Mouse (Mus musculus) liver, embryonic 11.5 days (tissue): ENCODE measurements at regions not wholly inside any gene's neighbourhood (a gene's known extent, or its start where the extent isn't known, plus 50 kb on each side); places are given as distances from the start of the nearest gene placed in this dataset.

Experiments
- ATAC-seq: fragments of 200-750 bp; cut with Nextera tagmentation; replicated peaks from 2 replicates; pipeline ENCODE4 v1.8.0; 2017; ENCODE audit warnings: moderate number of reproducible peaks, mild to moderate bottlenecking, moderate TSS enrichment, moderate library complexity; ENCODE audit not compliant: low FRiP score
- DNase-seq: peaks from one replicate; pipeline ENCODE4 v3.0.0-alpha.2; 2017; ENCODE audit warnings: low spot score
- H3K27ac ChIP-seq: fragments of 300-500 bp; sonication (generic); 2 replicates; pipeline ENCODE4 v1.5.1; 2014; ENCODE audit warnings: mild to moderate bottlenecking, low read depth, low read length, control low read depth
- H3K27me3 ChIP-seq: fragments of 300-500 bp; sonication (generic); replicated peaks from 2 replicates; pipeline ENCODE4 v1.6.1; 2014; ENCODE audit warnings: low read length, mixed read lengths; ENCODE audit not compliant: control insufficient read depth, insufficient read depth
- H3K36me3 ChIP-seq: fragments of 300-500 bp; sonication (generic); 2 replicates; pipeline ENCODE4 v1.6.1; 2014; ENCODE audit warnings: mild to moderate bottlenecking, low read length, moderate library complexity, mixed read lengths; ENCODE audit not compliant: control insufficient read depth, insufficient read depth
- H3K4me1 ChIP-seq: fragments of 300-500 bp; sonication (generic); replicated peaks from 2 replicates; pipeline ENCODE4 v1.6.1; 2014; ENCODE audit warnings: low read length, mixed read lengths; ENCODE audit not compliant: control insufficient read depth, insufficient read depth
- H3K4me2 ChIP-seq: fragments of 300-500 bp; sonication (generic); 2 replicates; pipeline ENCODE4 v1.6.1; 2014; ENCODE audit warnings: mild to moderate bottlenecking, control low read depth, moderate library complexity
- H3K4me3 ChIP-seq: fragments of 300-500 bp; sonication (generic); 2 replicates; pipeline ENCODE4 v1.5.1; 2014; ENCODE audit warnings: low read depth, low read length, control low read depth
- H3K9ac ChIP-seq: fragments of 300-500 bp; sonication (generic); 2 replicates; pipeline ENCODE4 v1.6.1; 2014; ENCODE audit warnings: low read depth, low read length, control low read depth
- H3K9me3 ChIP-seq: fragments of 300-500 bp; sonication (generic); 2 replicates; pipeline ENCODE4 v1.6.1; 2016; ENCODE audit warnings: low read length, inconsistent platforms, mixed read lengths; ENCODE audit not compliant: control insufficient read depth
- WGBS: fragments of 180-500 bp; shearing (Covaris S2); extraction: QIAGEN DNeasy Blood & Tissue Kit; methylation state at CpG from one replicate; pipeline ENCODE4 v1.1.7; 2014; 5-methylcytosine and 5-hydroxymethylcytosine counted together

DNA sequence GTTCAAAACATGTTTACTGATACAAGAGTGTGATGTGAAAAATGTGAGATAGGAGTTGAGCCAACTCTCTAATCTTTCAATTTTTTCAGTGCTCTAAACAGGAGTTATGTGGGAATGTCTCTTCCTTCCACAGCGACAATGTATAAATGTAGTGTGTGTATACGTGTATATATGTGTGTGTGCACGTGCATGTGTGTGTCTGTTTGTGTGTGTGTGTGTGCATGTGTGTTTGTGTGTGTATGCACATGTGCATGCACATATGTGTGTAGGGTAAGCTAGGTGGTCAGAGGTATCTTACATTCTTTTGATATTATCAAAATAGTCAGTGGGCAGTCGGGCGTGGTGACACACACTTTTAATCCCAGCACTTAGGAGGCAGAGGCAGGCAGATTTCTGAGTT, 511.2 kb upstream of the Zic4 start:
- Histone ChIP-seq H3K9me3 (no peaks in the 10 kb centered on the region), H3K9ac (no peak overlapping the region), H3K27me3 (no peaks in the 10 kb centered on the region), H3K36me3 (no peaks in the 10 kb centered on the region), H3K27ac (no peak overlapping the region), H3K4me2 (no peak overlapping the region), H3K4me3 (no peak overlapping the region), H3K4me1 (no peaks in the 10 kb centered on the region)
- ATAC-seq (no peak), DNase-seq (no peak)
- WGBS = 84% methylated on average over 5 of the region's 5 CpGs

DNA sequence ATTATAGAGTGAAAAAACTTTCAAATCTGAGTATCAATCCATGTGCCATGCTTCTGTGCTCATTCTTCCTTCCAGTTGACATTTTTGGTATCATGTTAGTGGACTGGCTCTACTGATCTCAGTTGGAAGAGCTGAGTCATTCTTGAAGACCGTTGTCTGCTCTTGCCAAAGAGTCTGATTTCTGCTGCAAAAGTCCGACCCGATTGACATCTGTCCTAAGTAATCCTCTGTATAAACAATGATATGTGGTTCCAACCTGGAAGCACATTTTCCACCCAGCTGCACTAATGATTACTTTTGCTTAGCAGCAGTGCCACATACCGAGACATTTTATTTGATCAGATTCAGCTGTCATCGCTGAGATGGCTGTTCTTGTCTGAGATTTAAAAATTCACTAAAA, 490.6 kb upstream of the Zic4 start:
- H3K4me1 ChIP-seq = no peaks in the 10 kb centered on the region
- H3K4me3 ChIP-seq = no peak overlapping the region
- no peak for ATAC-seq
- no peaks in the 10 kb centered on the region for H3K27me3 ChIP-seq
- no peak for DNase-seq
- H3K36me3 ChIP-seq = no peaks in the 10 kb centered on the region
- no peak overlapping the region for H3K27ac ChIP-seq
- H3K9ac ChIP-seq = no peak overlapping the region
- WGBS = 75% methylated on average over 5 of the region's 5 CpGs
- no peaks in the 10 kb centered on the region for H3K9me3 ChIP-seq
- no peak overlapping the region for H3K4me2 ChIP-seq

- H3K27me3 ChIP-seq = no peaks in the 10 kb centered on the region
- no peak for ATAC-seq
- H3K36me3 ChIP-seq = no peaks in the 10 kb centered on the region
- H3K9me3 ChIP-seq = no peaks in the 10 kb centered on the region
- no peak overlapping the region for H3K27ac ChIP-seq
- no peak overlapping the region for H3K9ac ChIP-seq
- DNase-seq = no peak
- H3K4me3 ChIP-seq = no peak overlapping the region
- WGBS = 79% methylated on average over 1 of the region's 1 CpGs
- H3K4me2 ChIP-seq = no peak overlapping the region
- no peaks in the 10 kb centered on the region for H3K4me1 ChIP-seq
Observed at GRCm38 (mm10) chr9:90884467-90884866, 477.7 kb upstream of the Zic4 start.

DNA sequence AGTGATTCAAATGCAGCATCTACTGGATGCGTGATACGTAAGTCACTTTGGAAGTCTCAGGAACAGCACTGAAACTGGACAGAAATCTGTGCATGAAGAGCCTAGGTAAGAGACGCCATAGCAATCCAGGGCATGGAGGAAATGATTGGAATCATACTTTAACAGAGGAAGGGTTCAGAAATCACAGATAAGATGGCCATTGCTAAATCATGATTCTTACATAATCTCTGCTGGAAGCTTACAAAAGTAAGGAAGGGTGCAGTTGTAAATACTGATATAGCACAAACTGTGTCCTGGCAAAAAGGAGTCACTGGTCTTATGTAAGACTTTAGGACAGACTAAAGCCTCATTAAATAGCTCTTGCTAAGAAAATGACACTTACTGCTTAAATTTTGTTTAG, 474.8 kb upstream of the Zic4 start:
- H3K9me3 ChIP-seq = no peaks in the 10 kb centered on the region
- WGBS = 89% methylated on average over 3 of the region's 3 CpGs
- H3K9ac ChIP-seq = no peak overlapping the region
- no peaks in the 10 kb centered on the region for H3K27me3 ChIP-seq
- no peaks in the 10 kb centered on the region for H3K36me3 ChIP-seq
- no peak overlapping the region for H3K27ac ChIP-seq
- no peaks in the 10 kb centered on the region for H3K4me1 ChIP-seq
- H3K4me2 ChIP-seq = no peak overlapping the region
- DNase-seq = no peak
- H3K4me3 ChIP-seq = no peak overlapping the region
- no peak for ATAC-seq

GRCm38 (mm10) chr9:90890801-90891200, 471.4 kb upstream of the Zic4 start:
- Histone ChIP-seq H3K4me3 (no peak overlapping the region), H3K9me3 (no peaks in the 10 kb centered on the region), H3K27ac (no peak overlapping the region), H3K27me3 (no peaks in the 10 kb centered on the region), H3K36me3 (no peaks in the 10 kb centered on the region), H3K9ac (no peak overlapping the region), H3K4me2 (no peak overlapping the region), H3K4me1 (no peaks in the 10 kb centered on the region)
- WGBS = 89% methylated on average over 4 of the region's 4 CpGs
- ATAC-seq (no peak), DNase-seq (no peak)

GRCm38 (mm10) chr9:90892816-90893215, 469.4 kb upstream of the Zic4 start:
- no peaks in the 10 kb centered on the region for H3K36me3 ChIP-seq
- no peaks in the 10 kb centered on the region for H3K4me1 ChIP-seq
- ATAC-seq (no peak), DNase-seq (no peak)
- H3K4me3 ChIP-seq = no peak overlapping the region
- no peaks in the 10 kb centered on the region for H3K27me3 ChIP-seq
- no peak overlapping the region for H3K9ac ChIP-seq
- H3K27ac ChIP-seq = no peak overlapping the region
- no peak overlapping the region for H3K4me2 ChIP-seq
- WGBS = 68% methylated on average over 1 of the region's 1 CpGs
- no peaks in the 10 kb centered on the region for H3K9me3 ChIP-seq

DNA sequence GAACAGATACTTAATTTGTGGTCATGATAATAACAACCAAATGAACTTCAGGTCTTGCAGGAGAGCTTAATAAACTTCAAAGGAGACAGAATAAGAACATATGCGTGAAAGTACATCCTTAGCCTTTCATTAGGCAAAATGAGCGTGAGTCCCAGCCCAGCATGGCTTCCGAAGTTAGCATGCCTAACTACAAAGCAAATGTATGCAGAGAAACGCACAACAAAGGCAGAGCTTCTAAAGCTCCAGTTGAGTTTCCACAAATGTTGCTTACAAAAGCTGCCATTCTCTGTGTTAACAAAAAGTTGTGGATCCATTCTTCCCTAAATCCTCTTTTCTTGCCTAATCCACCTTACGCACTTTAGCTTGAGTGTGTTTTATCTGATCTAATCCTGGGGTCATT, 458.7 kb upstream of the Zic4 start:
- no peak overlapping the region for H3K27ac ChIP-seq
- ATAC-seq (no peak), DNase-seq (no peak)
- WGBS = 35% methylated on average over 5 of the region's 5 CpGs
- no peak overlapping the region for H3K9ac ChIP-seq
- no peaks in the 10 kb centered on the region for H3K36me3 ChIP-seq
- H3K9me3 ChIP-seq = no peaks in the 10 kb centered on the region
- H3K27me3 ChIP-seq = no peaks in the 10 kb centered on the region
- no peak overlapping the region for H3K4me3 ChIP-seq
- no peak overlapping the region for H3K4me2 ChIP-seq
- no peaks in the 10 kb centered on the region for H3K4me1 ChIP-seq

GRCm38 (mm10) chr9:90906106-90906505, 456.1 kb upstream of the Zic4 start:
- no peak overlapping the region for H3K4me2 ChIP-seq
- no peak for ATAC-seq
- H3K27me3 ChIP-seq = no peaks in the 10 kb centered on the region
- H3K9ac ChIP-seq = no peak overlapping the region
- no peak overlapping the region for H3K27ac ChIP-seq
- WGBS = 89% methylated on average over 5 of the region's 5 CpGs
- H3K36me3 ChIP-seq = no peaks in the 10 kb centered on the region
- no peaks in the 10 kb centered on the region for H3K9me3 ChIP-seq
- no peak for DNase-seq
- no peaks in the 10 kb centered on the region for H3K4me1 ChIP-seq
- no peak overlapping the region for H3K4me3 ChIP-seq

DNA sequence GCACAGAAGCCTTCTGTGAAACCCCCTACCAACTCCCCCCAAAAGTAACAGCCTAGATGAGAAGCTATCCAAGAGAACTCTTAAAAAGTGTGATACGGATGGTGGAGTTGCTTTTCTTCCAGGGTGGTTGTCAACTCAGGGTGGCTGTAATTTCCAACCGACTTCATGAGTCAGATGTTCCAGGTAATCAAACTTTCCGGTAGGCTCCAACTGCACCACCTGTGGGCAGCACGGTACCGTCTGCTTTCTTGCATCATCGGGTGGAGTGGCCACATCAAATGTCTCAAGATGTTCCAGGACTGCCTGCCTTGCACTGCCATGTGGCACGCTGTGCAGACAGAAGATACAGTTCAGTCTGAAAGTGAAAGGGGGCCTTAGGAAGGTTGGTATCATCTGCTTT, 455.5 kb upstream of the Zic4 start:
- no peak for DNase-seq
- no peaks in the 10 kb centered on the region for H3K36me3 ChIP-seq
- no peaks in the 10 kb centered on the region for H3K4me1 ChIP-seq
- no peak overlapping the region for H3K4me2 ChIP-seq
- H3K27ac ChIP-seq = no peak overlapping the region
- no peaks in the 10 kb centered on the region for H3K9me3 ChIP-seq
- ATAC-seq = no peak
- H3K27me3 ChIP-seq = no peaks in the 10 kb centered on the region
- H3K9ac ChIP-seq = no peak overlapping the region
- 94% methylated on average over 7 of the region's 7 CpGs for WGBS
- no peak overlapping the region for H3K4me3 ChIP-seq
